Mouse (Mus musculus) bone marrow macrophage, adult 2 months (primary cell): ENCODE data around the gene Rnf208.

Experiments used
- CTCF ChIP-seq: IDR thresholded peaks from 2 replicates; pipeline ENCODE4 v1.5.1; 2012; ENCODE audit warnings: low read depth, mild to moderate bottlenecking, low read length, moderate library complexity
- POLR2A ChIP-seq: IDR thresholded peaks from 2 replicates; pipeline ENCODE4 v1.6.1; 2012; ENCODE audit warnings: mild to moderate bottlenecking, low read depth, low read length, borderline replicate concordance

- no peak for TF ChIP-seq CTCF
- TF ChIP-seq POLR2A: no peak
Observed at GRCm38 (mm10) chr2:25238106-25238505, 3.9 kb upstream of the Rnf208 start.
